Comparison of ENCODE assay signal across 8 mouse cellular contexts in the genomic region with DNA sequence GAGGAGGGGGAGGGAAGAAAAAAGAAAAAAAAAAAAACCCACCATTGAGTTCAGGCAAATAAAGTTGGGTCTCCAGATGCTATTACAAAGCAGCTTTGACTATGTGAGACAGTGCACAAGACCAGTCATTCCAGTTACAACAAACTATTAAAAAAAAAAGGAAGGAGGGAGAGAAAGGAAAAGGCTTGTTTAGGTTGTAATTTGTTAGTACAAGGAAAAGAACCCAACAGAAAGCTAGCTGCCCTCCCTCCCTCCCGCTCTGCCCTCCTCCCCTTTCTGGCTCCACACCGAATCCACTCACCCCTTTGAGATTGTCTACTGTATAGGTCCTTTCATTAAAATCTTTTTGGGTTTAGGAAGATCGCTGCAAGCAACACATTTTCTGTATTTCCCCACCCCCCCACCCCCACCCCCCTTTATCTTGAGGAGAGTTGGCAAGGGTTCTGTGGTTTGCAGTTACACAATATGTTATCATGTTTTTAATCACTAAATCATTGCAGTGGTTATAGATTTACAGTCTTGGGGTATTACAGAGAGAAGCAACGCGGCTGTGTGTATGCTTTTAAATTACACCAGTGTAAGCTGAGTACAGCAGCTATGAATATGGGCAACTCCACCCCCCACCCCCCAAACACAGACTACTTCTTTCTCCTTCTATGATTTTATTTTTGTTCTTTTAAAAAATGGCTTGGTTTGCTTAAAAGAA.
DNase-seq lines count a peak whose midpoint lies in the region; ATAC-seq and TF ChIP-seq lines count a peak whose summit lies in the region.

No protein-coding gene starts in this region.

- H3K27ac ChIP-seq in liver, embryonic 16.5 days (ENCODE audit: low read length): peak overlapping the region; percentile 57
- no peak overlapping the region for H3K27ac ChIP-seq in thymus, adult 2 months (ENCODE audit: control insufficient read depth, insufficient read depth, low read length)

- H3K4me1 ChIP-seq in liver, embryonic 16.5 days (ENCODE audit: control insufficient read depth, low read depth, low read length): peaks cover 6% of the 10 kb centered on the region
- H3K4me1 ChIP-seq in thymus, adult 2 months (replicated peaks; ENCODE audit: control insufficient read depth, insufficient read depth, low read length): peaks cover 4% of the 10 kb centered on the region; the same call in 1 of the 2 replicates

- peak; percentile 36 for ATAC-seq in granulocyte monocyte progenitor cell, adult 5-6 weeks (replicated peaks; ENCODE audit: poor library complexity, severe bottlenecking)
- ATAC-seq in liver, embryonic 16.5 days (ENCODE audit: low read depth): no peak

- H3K4me3 ChIP-seq in C2C12 (ENCODE audit: insufficient read depth, poor library complexity, severe bottlenecking): no peak overlapping the region
- no peak overlapping the region for H3K4me3 ChIP-seq in liver, embryonic 16.5 days (ENCODE audit: low read depth, low read length)
- H3K4me3 ChIP-seq in thymus, adult 2 months (ENCODE audit: control insufficient read depth, insufficient read depth, low read length): no peak overlapping the region

- H3K27me3 ChIP-seq in C2C12 (ENCODE audit: control insufficient read depth, insufficient read depth, insufficient read length): no peaks in the 10 kb centered on the region
- H3K27me3 ChIP-seq in liver, embryonic 16.5 days (ENCODE audit: control insufficient read depth, insufficient read depth, low read depth, low read length): peaks cover 39% of the 10 kb centered on the region
- peaks cover 21% of the 10 kb centered on the region for H3K27me3 ChIP-seq in thymus, adult 2 months (ENCODE audit: control insufficient read depth, insufficient read depth, low read length)

- DNase-seq in adrenal gland, adult 2 months: peak; percentile 41
- DNase-seq in adrenal gland, postnatal 36 days: no peak
- DNase-seq in layer of hippocampus, adult 11-12 months (ENCODE audit: low spot score): no peak
- DNase-seq in thymus, adult 2 months: no peak
- DNase-seq in layer of hippocampus, adult 9-11 months: no peak

- no peak overlapping the region for H3K4me2 ChIP-seq in liver, embryonic 16.5 days (ENCODE audit: low read depth, low read length)

- H3K9me3 ChIP-seq in liver, embryonic 16.5 days (replicated peaks; ENCODE audit: control insufficient read depth, low read length): no peaks in the 10 kb centered on the region

- H3K79me3 ChIP-seq in C2C12 (ENCODE audit: low read depth): peaks cover 27% of the 10 kb centered on the region

- TF ChIP-seq POLR2A in thymus, adult 2 months (IDR thresholded peaks at IDR 0.05; ENCODE audit: control insufficient read depth, extremely low read depth, insufficient read depth, low read length, poor library complexity): no peak

- H3K36me3 ChIP-seq in C2C12 (ENCODE audit: control insufficient read depth, insufficient read depth): no peaks in the 10 kb centered on the region
- H3K36me3 ChIP-seq in liver, embryonic 16.5 days (ENCODE audit: control insufficient read depth, insufficient read depth): no peaks in the 10 kb centered on the region
- no peaks in the 10 kb centered on the region for H3K36me3 ChIP-seq in thymus, adult 2 months (ENCODE audit: control insufficient read depth, insufficient read depth, low read length)

- TF ChIP-seq CTCF in C2C12 (IDR thresholded peaks at IDR 0.05; ENCODE audit: control insufficient read depth, insufficient read depth, insufficient read length): no peak
- TF ChIP-seq CTCF in thymus, adult 2 months (IDR thresholded peaks at IDR 0.05; ENCODE audit: borderline replicate concordance, control insufficient read depth, extremely low read depth, insufficient read depth, low read length, poor library complexity): no peak

- WGBS in liver, embryonic 16.5 days (ENCODE audit: insufficient replicate concordance): 6% methylated on average over 5 of the region's 5 CpGs
- WGBS in thymus, adult 2 months: 11% methylated on average over 5 of the region's 5 CpGs

- H3K79me2 ChIP-seq in C2C12 (ENCODE audit: control insufficient read depth, insufficient read depth): peaks cover 62% of the 10 kb centered on the region

- no peak overlapping the region for H3K9ac ChIP-seq in liver, embryonic 16.5 days (ENCODE audit: low read depth, low read length)

- no peak overlapping the region for H3ac ChIP-seq in C2C12 (ENCODE audit: control insufficient read depth, insufficient read length, low read depth)

TF ChIP-seq in C2C12, 6 proteins besides CTCF, POLR2A, EP300 and RAD21:
- TF ChIP-seq MAX (IDR thresholded peaks at IDR 0.05): no peak
- peak; percentile 75 for TF ChIP-seq CEBPB (IDR thresholded peaks at IDR 0.05; ENCODE audit: low read depth)
- TF ChIP-seq USF1 (IDR thresholded peaks at IDR 0.05; ENCODE audit: low read depth): no peak
- no peak for TF ChIP-seq MYOG (IDR thresholded peaks at IDR 0.05; ENCODE audit: control insufficient read depth, extremely low read depth, insufficient read length)
- TF ChIP-seq MYOD1 (IDR thresholded peaks at IDR 0.05; ENCODE audit: control insufficient read depth, insufficient read length, low read depth): no peak
